Mouse (Mus musculus) layer of hippocampus, adult 18-20 months (tissue): Measurements from ENCODE around the gene Ankrd60. TPM values are rescaled to one million over a fixed set of nuclear protein-coding genes. Genes with fewer than 3 reads are reported as not detected.

Source experiments
- DNase-seq, 2 experiments: peaks; one replicate each; pipeline ENCODE4 v3.0.0; 2022; ENCODE audit warnings: low spot score in 2 of 2
- long read RNA-seq: library from polyadenylated mRNA; stranded (forward); transcript quantifications from one replicate; pipeline ENCODE4 v2.0.0, GENCODE M21; 2021
- total RNA-seq, 2 experiments: library from RNA; stranded (reverse); gene quantifications; 2 replicates each; pipeline ENCODE4 v1.2.3; 2021

Gene Ankrd60
- total RNA-seq = not detected
- long read RNA-seq = 0 reads

GRCm38 (mm10) chr2:173577669-173578557, at the start of gene Ankrd60:
Gene Ankrd60, minus strand, starts transcription at chr2:173578365.
- DNase-seq = no peak

DNA sequence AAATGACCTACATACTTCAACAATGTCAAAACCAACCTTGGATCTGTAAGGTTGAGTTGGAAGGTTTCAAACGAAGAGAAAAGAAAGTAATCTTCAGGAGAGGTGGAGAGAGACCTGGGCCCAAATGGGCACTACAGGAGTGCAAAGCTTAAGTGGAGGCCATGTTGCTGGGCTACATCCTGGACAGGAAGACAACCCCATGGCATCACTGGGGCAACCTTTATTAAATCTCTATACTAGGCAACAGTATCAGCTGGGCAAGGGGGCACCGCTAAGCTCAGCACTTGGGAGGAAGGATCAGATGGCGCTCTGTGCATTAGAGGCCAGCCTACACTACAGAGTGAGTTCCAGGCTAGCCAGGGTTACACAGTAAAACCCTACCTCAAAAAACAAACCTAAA, 47.6 kb upstream of the Ankrd60 start:
- no peak for DNase-seq

DNA sequence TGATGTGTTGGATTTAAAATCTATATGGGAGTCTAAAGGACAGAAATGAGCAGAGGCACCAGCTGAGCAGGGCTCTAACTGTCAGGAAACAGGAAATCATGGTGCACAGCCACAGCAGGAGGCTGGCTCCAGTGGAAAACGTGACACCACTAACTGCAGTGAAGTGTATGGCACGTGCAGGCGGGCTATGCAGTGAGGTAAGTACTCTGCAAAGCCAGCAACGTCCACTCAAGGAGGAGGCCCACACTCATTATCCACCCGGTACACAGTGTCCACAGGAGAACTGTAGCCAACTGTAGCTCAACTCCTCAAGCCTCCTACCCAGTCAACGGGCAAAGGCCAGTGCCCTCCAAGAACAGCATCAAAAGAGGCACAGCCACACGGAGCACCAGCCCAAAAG, 46.5 kb upstream of the Ankrd60 start:
- no peak for DNase-seq

- DNase-seq = no peak
Measured at GRCm38 (mm10) chr2:173622173-173622601, 44.0 kb upstream of the Ankrd60 start.

DNA sequence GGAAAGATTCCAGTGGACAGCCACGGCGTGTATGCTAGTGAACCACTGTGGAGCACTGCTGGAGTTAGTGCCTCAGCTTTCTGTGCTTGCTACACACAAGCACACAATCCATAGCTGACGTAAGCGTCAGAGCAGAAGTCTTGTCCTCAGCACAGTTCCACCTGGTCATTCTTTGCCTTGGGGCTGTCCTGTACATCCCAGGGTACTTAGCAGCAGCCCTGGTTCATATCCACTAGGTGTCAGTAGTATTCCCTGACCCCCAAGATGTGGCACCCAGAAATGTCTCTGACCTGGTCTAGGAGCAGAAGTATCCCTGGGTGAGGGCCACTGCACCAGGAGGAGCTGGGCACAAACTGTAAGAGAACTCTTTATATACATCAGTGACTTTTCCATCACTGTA, 42.5 kb upstream of the Ankrd60 start:
- DNase-seq = no peak

GRCm38 (mm10) chr2:173619132-173619531, 41.0 kb upstream of the Ankrd60 start:
- DNase-seq = no peak

DNA sequence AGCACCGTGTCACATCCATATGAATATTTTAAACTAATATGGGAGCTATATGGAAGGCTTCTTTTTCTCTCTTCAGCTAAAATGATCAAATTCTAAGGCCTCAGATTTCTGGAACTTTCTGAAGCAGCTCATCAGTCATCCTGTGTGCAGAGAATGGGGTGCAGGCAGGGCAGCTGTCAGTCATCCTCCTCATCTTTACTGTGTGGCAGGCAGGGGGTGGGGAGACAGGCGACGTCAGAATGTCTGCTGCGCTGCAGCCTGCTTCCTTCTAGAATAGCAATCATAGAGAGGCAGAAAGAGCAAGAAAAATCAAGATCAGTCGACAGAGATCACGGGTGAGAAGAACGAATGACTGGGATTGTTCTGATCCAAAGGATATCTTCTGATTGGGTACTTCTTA, 38.0 kb upstream of the Ankrd60 start:
- no peak for DNase-seq

- no peak for DNase-seq
Measured at GRCm38 (mm10) chr2:173615378-173616081, 37.4 kb upstream of the Ankrd60 start.

GRCm38 (mm10) chr2:173608020-173608958, 30.1 kb upstream of the Ankrd60 start:
- no peak for DNase-seq

DNA sequence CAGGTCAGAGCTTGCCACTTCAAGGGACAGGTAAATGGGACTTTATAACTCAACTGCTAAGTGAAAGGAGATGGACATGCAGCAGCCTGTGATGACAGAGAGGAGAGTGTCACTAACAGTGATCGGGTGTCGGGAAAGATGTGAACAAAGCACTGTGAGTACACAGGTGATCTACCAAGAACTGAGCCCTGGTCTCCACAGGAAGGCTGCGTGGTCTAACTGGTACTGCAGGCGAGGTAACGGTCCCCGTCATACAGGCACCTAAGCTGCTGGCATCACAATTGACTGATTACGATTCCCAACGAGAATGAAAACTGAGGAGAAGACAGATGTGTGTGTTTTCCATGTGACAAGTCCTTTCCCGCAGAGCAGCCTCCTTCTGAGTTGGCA, 28.2 kb upstream of the Ankrd60 start:
- no peak for DNase-seq

GRCm38 (mm10) chr2:173605713-173606414, 27.7 kb upstream of the Ankrd60 start:
- DNase-seq = no peak

DNA sequence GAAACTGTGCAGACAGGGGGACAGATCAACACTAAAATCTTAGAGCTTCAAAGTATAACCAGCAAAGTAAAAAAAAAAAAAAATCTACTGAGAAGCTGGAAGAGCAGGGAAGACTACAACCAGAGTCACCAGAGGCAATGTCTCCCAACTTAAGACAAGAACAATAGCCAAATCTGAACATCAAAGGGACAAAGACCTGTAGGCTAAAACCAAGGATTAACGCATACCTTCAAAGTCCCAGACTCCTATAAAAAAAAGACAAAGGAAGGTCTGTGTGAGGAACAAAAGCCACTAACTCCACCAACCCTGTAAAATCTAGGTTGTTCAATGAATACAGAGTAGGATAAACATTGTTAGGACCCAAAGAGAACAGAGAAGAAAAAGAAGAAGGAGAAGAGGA, 23.7 kb upstream of the Ankrd60 start:
- no peak for DNase-seq

- no peak for DNase-seq
Measured at GRCm38 (mm10) chr2:173595374-173595781, 17.2 kb upstream of the Ankrd60 start.

DNA sequence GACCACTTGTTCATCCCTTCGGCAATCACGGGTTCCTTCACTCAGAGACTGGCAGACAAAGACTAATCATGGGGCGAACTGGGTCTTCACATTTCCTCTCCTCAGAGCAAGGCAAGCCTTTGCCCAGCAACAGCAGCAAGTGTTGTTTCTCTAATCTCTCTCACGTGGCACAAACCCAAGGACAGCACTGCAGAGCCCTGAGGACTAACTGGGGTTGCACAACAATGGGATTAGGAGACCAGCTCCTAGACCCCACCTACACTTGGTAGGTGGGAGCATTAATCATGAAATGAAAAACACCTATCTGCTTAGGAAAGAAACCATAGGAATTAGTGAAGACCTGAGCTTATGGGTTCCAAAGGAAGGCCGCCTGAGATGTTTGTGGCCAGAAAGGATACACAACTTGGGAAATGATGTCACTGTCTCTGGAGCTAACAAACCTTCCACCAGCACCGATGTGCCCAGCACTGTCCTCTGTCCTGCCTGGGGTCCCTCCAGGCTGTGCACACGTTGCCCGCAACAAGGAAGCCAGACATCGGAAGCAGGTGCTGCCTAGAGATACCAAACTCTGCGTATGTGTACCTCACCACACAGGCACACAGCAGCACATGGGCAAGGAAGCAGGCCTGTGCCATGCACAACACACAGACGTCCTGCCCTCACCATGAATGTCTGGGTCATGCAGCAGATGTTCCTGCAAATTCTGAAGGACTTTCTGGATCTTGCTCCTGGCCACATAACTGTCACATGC, 16.3 kb upstream of the Ankrd60 start:
- no peak for DNase-seq

DNA sequence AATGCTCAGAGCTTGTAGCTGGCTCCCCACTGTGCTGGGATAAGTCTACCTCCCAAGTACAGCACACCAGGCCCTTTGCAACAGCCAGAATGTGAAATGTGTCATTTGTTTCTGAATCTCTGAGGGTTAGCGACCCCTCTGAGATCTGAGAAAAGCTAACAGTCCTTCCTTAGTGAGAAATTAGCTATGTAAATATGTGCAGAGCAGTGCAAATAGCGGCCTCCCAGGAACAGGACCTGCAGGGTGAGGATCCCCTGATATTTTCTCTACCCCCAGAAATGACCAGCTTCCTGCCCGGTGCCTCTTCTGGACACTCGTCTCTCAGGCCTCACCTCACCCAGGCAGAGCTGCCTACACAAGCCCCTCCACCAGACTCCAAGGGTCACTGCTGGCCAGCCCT, 15.7 kb upstream of the Ankrd60 start:
- DNase-seq = no peak

- DNase-seq = no peak
Measured at GRCm38 (mm10) chr2:173592781-173593180, 14.6 kb upstream of the Ankrd60 start.

DNA sequence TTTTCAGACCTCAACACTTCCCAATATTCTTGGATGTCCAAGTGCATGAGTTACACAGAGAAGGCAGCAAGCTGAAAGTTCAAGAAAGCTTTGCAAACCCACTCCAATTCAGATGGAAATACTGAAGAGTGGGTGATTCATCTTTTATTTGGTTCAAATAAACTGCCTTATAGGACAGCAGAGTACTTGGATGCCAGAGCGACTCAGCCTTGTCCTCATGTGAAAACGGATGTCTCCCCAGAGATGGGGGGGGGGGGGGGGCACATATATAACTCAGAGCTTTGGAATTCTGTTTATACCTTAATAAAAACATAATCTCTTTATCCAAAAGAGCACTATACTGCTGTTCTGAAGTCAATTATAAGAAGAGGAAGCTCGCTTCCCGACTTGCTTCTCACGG, 9.2 kb upstream of the Ankrd60 start:
- no peak for DNase-seq

- DNase-seq = peak in 1 of 2 experiments; percentile 28
Measured at GRCm38 (mm10) chr2:173586118-173586968, 8.2 kb upstream of the Ankrd60 start.
